Mouse (Mus musculus) liver, postnatal 0 days (tissue): ENCODE measurements at regions not wholly inside any gene's neighbourhood (a gene's known extent, or its start where the extent isn't known, plus 50 kb on each side); places are given as distances from the start of the nearest gene placed in this dataset.

Experiments
- CTCF ChIP-seq: sonication (generic); IDR thresholded peaks from 2 replicates; pipeline ENCODE4 v1.5.1; 2016; ENCODE audit warnings: antibody characterized with exemption, low read depth
- EP300 ChIP-seq: IDR thresholded peaks from 2 replicates; pipeline ENCODE4 v1.6.1; 2016; ENCODE audit warnings: antibody characterized with exemption, low read depth, mild to moderate bottlenecking

- TF ChIP-seq CTCF (peak; percentile 48), EP300 (no peak)
Measured at GRCm38 (mm10) chr17:54061280-54061679, 70.8 kb upstream of the Sult1c1 start.
